12 mouse cellular contexts compared by ENCODE assay signal in the genomic region with DNA sequence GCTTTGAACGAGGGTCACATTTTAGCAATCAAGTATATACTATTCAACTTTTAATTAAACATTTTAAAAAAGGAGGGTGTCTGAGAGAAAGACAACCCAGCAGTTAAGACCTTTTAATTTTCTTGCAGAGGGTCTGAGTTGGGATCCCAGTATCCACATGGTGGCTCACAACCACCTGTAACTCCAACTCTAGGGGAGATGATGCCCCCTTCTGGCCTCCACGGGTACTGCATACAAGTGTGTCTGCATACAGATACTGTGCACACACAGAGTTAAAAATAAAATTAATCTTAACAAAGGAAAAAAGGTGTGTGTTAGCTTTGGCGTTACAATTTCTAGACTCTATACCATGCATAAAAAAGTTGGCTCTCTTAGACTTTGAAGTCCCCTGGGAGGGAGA.
A peak's percentile ranks its signal among the peaks of the same experiment; 100 is the strongest.
DNase-seq lines count a peak whose midpoint lies in the region; ATAC-seq and TF ChIP-seq lines count a peak whose summit lies in the region.
"Had no signal": no experiment of that assay in that cellular context is flagged by ENCODE, and none has a peak within 500 bp of the region (broad histone marks: within the 10 kb centered on the region; RNA-seq: fewer than 3 reads in every experiment).

No protein-coding gene starts in this region.

- TF ChIP-seq CTCF in gastrocnemius, adult 2 months (IDR thresholded peaks at IDR 0.05), result peak; percentile 51
- peak; percentile 49 for TF ChIP-seq CTCF in lung, embryonic 14.5 days (IDR thresholded peaks at IDR 0.05; ENCODE audit: low read depth)

- H3K27me3 ChIP-seq in lung, embryonic 14.5 days (ENCODE audit: insufficient read depth, low read length), result no peaks in the 10 kb centered on the region
- H3K27me3 ChIP-seq in splenic B cell, adult 2 months (ENCODE audit: control insufficient read depth, insufficient read depth, low read length, poor library complexity, severe bottlenecking), result no peaks in the 10 kb centered on the region
- H3K27me3 ChIP-seq: heart, embryonic 13.5 days; limb, embryonic 12.5 days; midbrain, embryonic 12.5 days had no signal

- intact Hi-C loops in gastrocnemius, adult 2 months (cut with DNase I), result no loop called here

- H3K4me1 ChIP-seq in lung, embryonic 14.5 days (ENCODE audit: insufficient read depth), result no peaks in the 10 kb centered on the region
- H3K4me1 ChIP-seq: heart, embryonic 13.5 days; midbrain, embryonic 12.5 days had no signal

- WGBS in lung, embryonic 14.5 days, result 64% methylated on average over 3 of the region's 3 CpGs

- H3K9me3 ChIP-seq in lung, embryonic 14.5 days (ENCODE audit: low read depth, low read length), result no peaks in the 10 kb centered on the region
- H3K9me3 ChIP-seq: heart, embryonic 13.5 days; midbrain, embryonic 12.5 days had no signal

- no peaks in the 10 kb centered on the region for H3K36me3 ChIP-seq in lung, embryonic 14.5 days (ENCODE audit: insufficient read depth)
- no peaks in the 10 kb centered on the region; the same call in 1 of the 2 replicates for H3K36me3 ChIP-seq in splenic B cell, adult 2 months (ENCODE audit: control insufficient read depth, insufficient read depth, low read length, poor library complexity, severe bottlenecking)
- H3K36me3 ChIP-seq: heart, embryonic 13.5 days; limb, embryonic 12.5 days; midbrain, embryonic 12.5 days had no signal

- H3K4me2 ChIP-seq in lung, embryonic 14.5 days, result no peak overlapping the region
- H3K4me2 ChIP-seq: heart, embryonic 13.5 days; limb, embryonic 12.5 days; midbrain, embryonic 12.5 days had no signal

- H3K27ac ChIP-seq in gastrocnemius, adult 2 months, result no peak overlapping the region
- no peak overlapping the region for H3K27ac ChIP-seq in lung, embryonic 14.5 days (ENCODE audit: low read depth)
- H3K27ac ChIP-seq: heart, embryonic 13.5 days; limb, embryonic 12.5 days; midbrain, embryonic 12.5 days had no signal

- no peak overlapping the region for H3K4me3 ChIP-seq in gastrocnemius, adult 2 months
- H3K4me3 ChIP-seq in lung, embryonic 14.5 days (ENCODE audit: low read depth, low read length), result no peak overlapping the region
- H3K4me3 ChIP-seq: heart, embryonic 13.5 days; limb, embryonic 12.5 days; midbrain, embryonic 12.5 days had no signal

- DNase-seq in gastrocnemius, adult 2 months, result no peak
- DNase-seq in gastrocnemius, adult 8-10 months (ENCODE audit: low spot score in 2 of 2), result no peak
- DNase-seq in lung, embryonic 14.5 days, result no peak
- DNase-seq in lung, postnatal 14 days, result no peak
- peak; percentile 11 for DNase-seq in NIH3T3 (ENCODE audit: low read depth)
- peak; percentile 31 for DNase-seq in splenic B cell, adult 2 months (ENCODE audit: low read depth, low spot score)
- DNase-seq in neural tube, embryonic 10.5 days (ENCODE audit: extremely low spot score, low spot score), result no peak
- DNase-seq: cerebellum, adult 18-20 months had no signal

- H3K9ac ChIP-seq in lung, embryonic 14.5 days, result no peak overlapping the region
- H3K9ac ChIP-seq: heart, embryonic 13.5 days; limb, embryonic 12.5 days; midbrain, embryonic 12.5 days had no signal

- no peak for ATAC-seq in lung, embryonic 14.5 days (ENCODE audit: insufficient read depth)
- no peak for ATAC-seq in erythroblast, adult 5-6 weeks (replicated peaks; ENCODE audit: low FRiP score, poor library complexity, severe bottlenecking)

Comparison
In these comparisons a context has a peak if more than half of its experiments do, and no peak if none do; other contexts are left out.
1. DNase-seq: peak in NIH3T3 (single experiment) and splenic B cell, adult 2 months (single experiment); none in gastrocnemius, adult 2 months (single experiment), gastrocnemius, adult 8-10 months (0 of 2), lung, embryonic 14.5 days (single experiment), lung, postnatal 14 days (single experiment) and neural tube, embryonic 10.5 days (single experiment).